Mouse (Mus musculus) urinary bladder, postnatal 10 days (tissue): Measurements from ENCODE around the gene Pcca.

ENCODE experiments used
- DNase-seq: peaks from one replicate; pipeline ENCODE4 v3.0.0; 2022; ENCODE audit warnings: low spot score

The Pcca gene

GRCm38 (mm10) chr14:122747860-122748842, 214.0 kb downstream of the Pcca start:
- no peak for DNase-seq

GRCm38 (mm10) chr14:122751552-122751951, 217.4 kb downstream of the Pcca start:
- DNase-seq, result no peak

- DNase-seq, result no peak
Measured at GRCm38 (mm10) chr14:122753278-122753677, 219.2 kb downstream of the Pcca start.

- no peak for DNase-seq
Measured at GRCm38 (mm10) chr14:122754311-122754710, 220.2 kb downstream of the Pcca start.

GRCm38 (mm10) chr14:122755559-122755958, 221.4 kb downstream of the Pcca start:
- no peak for DNase-seq

- DNase-seq, result no peak
Measured at GRCm38 (mm10) chr14:122756671-122757070, 222.5 kb downstream of the Pcca start.

GRCm38 (mm10) chr14:122759890-122760289, 225.8 kb downstream of the Pcca start:
- DNase-seq, result no peak

GRCm38 (mm10) chr14:122760803-122761202, 226.7 kb downstream of the Pcca start:
- DNase-seq, result no peak

GRCm38 (mm10) chr14:122762603-122763002, 228.5 kb downstream of the Pcca start:
- no peak for DNase-seq

- no peak for DNase-seq
Measured at GRCm38 (mm10) chr14:122765951-122766350, 231.8 kb downstream of the Pcca start.

- DNase-seq, result no peak
Measured at GRCm38 (mm10) chr14:122766448-122766847, 232.3 kb downstream of the Pcca start.

GRCm38 (mm10) chr14:122784701-122785100, 250.6 kb downstream of the Pcca start:
- DNase-seq, result no peak

- DNase-seq, result no peak
Measured at GRCm38 (mm10) chr14:122788199-122788598, 254.1 kb downstream of the Pcca start.

GRCm38 (mm10) chr14:122790111-122790510, 256.0 kb downstream of the Pcca start:
- no peak for DNase-seq

GRCm38 (mm10) chr14:122793368-122793767, 259.2 kb downstream of the Pcca start:
- no peak for DNase-seq

- DNase-seq, result no peak
Measured at GRCm38 (mm10) chr14:122800296-122800695, 266.2 kb downstream of the Pcca start.

GRCm38 (mm10) chr14:122821002-122821401, 286.9 kb downstream of the Pcca start:
- DNase-seq, result no peak

- DNase-seq, result no peak
Measured at GRCm38 (mm10) chr14:122823791-122824190, 289.7 kb downstream of the Pcca start.

- no peak for DNase-seq
Measured at GRCm38 (mm10) chr14:122825464-122825863, 291.3 kb downstream of the Pcca start.

- no peak for DNase-seq
Measured at GRCm38 (mm10) chr14:122830433-122830832, 296.3 kb downstream of the Pcca start.

- DNase-seq, result no peak
Measured at GRCm38 (mm10) chr14:122833666-122834065, 299.5 kb downstream of the Pcca start.

- DNase-seq, result no peak
Measured at GRCm38 (mm10) chr14:122834753-122835152, 300.6 kb downstream of the Pcca start.

- no peak for DNase-seq
Measured at GRCm38 (mm10) chr14:122835487-122836190, 301.5 kb downstream of the Pcca start.
